Mouse (Mus musculus) cerebellum, adult 2 months (tissue): ENCODE measurements around the gene Slc2a4. TPM values are rescaled to one million over a fixed set of nuclear protein-coding genes. Genes with fewer than 3 reads are reported as not detected.

ENCODE experiments used
- DNase-seq, 2 experiments: peaks; one replicate each; pipeline ENCODE4 v3.0.0; 2021
- H3K27ac ChIP-seq: fragments of 200-500 bp; 2 replicates; pipeline ENCODE4 v1.5.1; 2012; ENCODE audit warnings: low read length, control low read depth, inconsistent platforms; ENCODE audit not compliant: insufficient read depth
- H3K27me3 ChIP-seq: fragments of 200-500 bp; 2 replicates; pipeline ENCODE4 v1.6.1; 2012; ENCODE audit warnings: inconsistent platforms, mild to moderate bottlenecking, low read length, moderate library complexity; ENCODE audit not compliant: control insufficient read depth, insufficient read depth
- H3K4me1 ChIP-seq: fragments of 200-500 bp; 2 replicates; pipeline ENCODE4 v1.6.1; 2011; ENCODE audit warnings: low read length; ENCODE audit not compliant: control insufficient read depth, insufficient read depth
- H3K4me3 ChIP-seq: fragments of 200-500 bp; replicated peaks from 2 replicates; pipeline ENCODE3; 2011; ENCODE audit warnings: mild to moderate bottlenecking, low read depth, low read length, control low read depth; ENCODE audit not compliant: insufficient read depth
- CTCF ChIP-seq: fragments of 200-500 bp; IDR thresholded peaks from 2 replicates; pipeline ENCODE4 v1.5.1; 2011; ENCODE audit warnings: low read depth, mild to moderate bottlenecking, control low read depth, low read length, moderate library complexity, borderline replicate concordance; ENCODE audit not compliant: insufficient read depth
- POLR2A ChIP-seq: fragments of 200-500 bp; IDR thresholded peaks from 2 replicates; pipeline ENCODE4 v1.6.1; 2011; ENCODE audit warnings: low read length, control low read depth, borderline replicate concordance; ENCODE audit not compliant: insufficient read depth
- WGBS: fragments of 180-500 bp; shearing (Covaris S2); methylation state at CpG from one replicate; pipeline ENCODE4 v1.1.7; 2018; 5-methylcytosine and 5-hydroxymethylcytosine counted together
- polyA plus RNA-seq: library from polyadenylated mRNA; depleted of rRNA; stranded (reverse); fragments of >200 nt; gene quantifications from 2 replicates; pipeline ENCODE4 v1.2.3, GENCODE M21; 2012; rRNA removed

Slc2a4 gene
- polyA plus RNA-seq, 1 experiment: 5.9 TPM

GRCm38 (mm10) chr11:69900471-69901405, 47.2 kb downstream of the Slc2a4 start, which contains the start of the genes 2810408A11Rik and Neurl4:
Gene 2810408A11Rik (minus strand): TSS chr11:69900987.
Gene Neurl4 (plus strand): TSS chr11:69901072.
- peak; percentile 90 to 95 for DNase-seq
- Histone ChIP-seq H3K27me3 (no peaks in the 10 kb centered on the region), H3K4me3 (peak within 1 kb of the TSS; percentile 72), H3K4me1 (0 out of 2 replicates have a peak, but pooled peaks cover 6% of the 10 kb centered on the region), H3K27ac (peak within 1 kb of the TSS; percentile 65)
- TF ChIP-seq POLR2A: peak; percentile 75; the same call in 1 of the 2 replicates
- TF ChIP-seq CTCF: no peak
- WGBS: under 1% methylated on average over 38 of the region's 38 CpGs

- DNase-seq: no peak
- no peak overlapping the region for H3K27ac ChIP-seq
- H3K27me3 ChIP-seq: no peaks in the 10 kb centered on the region
- 0 out of 2 replicates have a peak, but pooled peaks cover 6% of the 10 kb centered on the region for H3K4me1 ChIP-seq
- H3K4me3 ChIP-seq: no peak overlapping the region
- WGBS: 6% methylated on average over 4 of the region's 4 CpGs
- TF ChIP-seq CTCF (no peak), POLR2A (no peak)
These were observed 48.1 kb downstream of the Slc2a4 start for GRCm38 (mm10) chr11:69899870-69900269.

- TF ChIP-seq CTCF (no peak), POLR2A (no peak)
- Histone ChIP-seq H3K27ac (no peak within 1 kb of the TSS), H3K4me1 (no peaks in the 10 kb centered on the region), H3K4me3 (no peak within 1 kb of the TSS), H3K27me3 (no peaks in the 10 kb centered on the region)
- 76% methylated on average over 4 of the region's 4 CpGs for WGBS
- DNase-seq: no peak
These were observed 52.7 kb downstream of the Slc2a4 start, which contains the start of gene Acap1 for GRCm38 (mm10) chr11:69895291-69895690. Gene Acap1 (minus strand): TSS chr11:69895539.

- no peaks in the 10 kb centered on the region for H3K27me3 ChIP-seq
- H3K27ac ChIP-seq: no peak overlapping the region
- H3K4me3 ChIP-seq: no peak overlapping the region
- WGBS: 90% methylated on average over 5 of the region's 5 CpGs
- DNase-seq: no peak
- no peak for TF ChIP-seq POLR2A
- TF ChIP-seq CTCF: no peak
- H3K4me1 ChIP-seq: no peaks in the 10 kb centered on the region
These were observed 53.3 kb downstream of the Slc2a4 start for GRCm38 (mm10) chr11:69894671-69895070.

Other genes with a start within 250 kb of the Slc2a4 start
- gene Polr2a, start 189.6 kb downstream of the Slc2a4 start, polyA plus RNA-seq: 35.3 and 42.3 TPM in 2 replicates
- gene Slc35g3, start 186.2 kb downstream of the Slc2a4 start, polyA plus RNA-seq: not detected in 2 replicates
- 69.8 and 71.1 TPM in 2 replicates for gene Zbtb4, start 182.3 kb downstream of the Slc2a4 start, polyA plus RNA-seq
- gene Chrnb1, start 152.2 kb downstream of the Slc2a4 start, polyA plus RNA-seq: 1.6 and 2.9 TPM in 2 replicates
- gene Fgf11, start 146.3 kb downstream of the Slc2a4 start, polyA plus RNA-seq: 47.0 and 49.4 TPM in 2 replicates
- gene Tmem102, start 142.6 kb downstream of the Slc2a4 start, polyA plus RNA-seq: 0.28 and 0.36 TPM in 2 replicates
- gene Gm39566, start 132.9 kb downstream of the Slc2a4 start, polyA plus RNA-seq: not detected in 2 replicates
- not detected in 2 replicates for gene Spem2, start 129.7 kb downstream of the Slc2a4 start, polyA plus RNA-seq
- 1.4 TPM in 2 replicates for gene Spem1, start 126.0 kb downstream of the Slc2a4 start, polyA plus RNA-seq
- gene Nlgn2, start 110.4 kb downstream of the Slc2a4 start, polyA plus RNA-seq: 116 and 122 TPM in 2 replicates
- gene Tmem256, start 109.7 kb downstream of the Slc2a4 start, polyA plus RNA-seq: 200 and 210 TPM in 2 replicates
- 34.2 and 36.9 TPM in 2 replicates for gene Plscr3, start 101.8 kb downstream of the Slc2a4 start, polyA plus RNA-seq
- 0.21 and 0.39 TPM in 2 replicates for gene Tnk1, start 89.5 kb downstream of the Slc2a4 start, polyA plus RNA-seq
- gene Tmem95, start 70.2 kb downstream of the Slc2a4 start, polyA plus RNA-seq: not detected in 2 replicates
- gene Kctd11, start 66.8 kb downstream of the Slc2a4 start, polyA plus RNA-seq: 1.9 and 2.2 TPM in 2 replicates
- 0.18 and 0.24 TPM in 2 replicates for gene Acap1, start 52.6 kb downstream of the Slc2a4 start, polyA plus RNA-seq
- gene 2810408A11Rik, start 47.2 kb downstream of the Slc2a4 start, polyA plus RNA-seq: 0.36 and 0.43 TPM in 2 replicates
- gene Neurl4, start 47.1 kb downstream of the Slc2a4 start, polyA plus RNA-seq: 119 and 128 TPM in 2 replicates
- gene Gps2, start 34.3 kb downstream of the Slc2a4 start, polyA plus RNA-seq: 78.9 and 87.5 TPM in 2 replicates
- gene Eif5a, start 26.2 kb downstream of the Slc2a4 start, polyA plus RNA-seq: 514 and 533 TPM in 2 replicates
- 16.5 and 16.8 TPM in 2 replicates for gene Ybx2, start 12.4 kb downstream of the Slc2a4 start, polyA plus RNA-seq
- 0.33 TPM in 1 of 2 replicates, not detected in the other for gene Cldn7, start 16.6 kb upstream of the Slc2a4 start, polyA plus RNA-seq
- 93.9 and 108 TPM in 2 replicates for gene Ctdnep1, start 33.0 kb upstream of the Slc2a4 start, polyA plus RNA-seq
- gene Elp5, start 34.3 kb upstream of the Slc2a4 start, polyA plus RNA-seq: 106 and 109 TPM in 2 replicates
- gene Gabarap, start 43.0 kb upstream of the Slc2a4 start, polyA plus RNA-seq: 344 and 366 TPM in 2 replicates
- gene Phf23, start 47.6 kb upstream of the Slc2a4 start, polyA plus RNA-seq: 41.8 and 44.4 TPM in 2 replicates
- 27.2 and 28.9 TPM in 2 replicates for gene Dvl2, start 52.4 kb upstream of the Slc2a4 start, polyA plus RNA-seq
- gene Acadvl, start 67.2 kb upstream of the Slc2a4 start, polyA plus RNA-seq: 104 and 112 TPM in 2 replicates
- 352 and 374 TPM in 2 replicates for gene Dlg4, start 68.8 kb upstream of the Slc2a4 start, polyA plus RNA-seq
- 13.8 and 17.1 TPM in 2 replicates for gene Asgr1, start 105.9 kb upstream of the Slc2a4 start, polyA plus RNA-seq
- gene Asgr2, start 144.5 kb upstream of the Slc2a4 start, polyA plus RNA-seq: 0.11 and 0.17 TPM in 2 replicates
- 2.4 and 2.5 TPM in 2 replicates for gene Mgl2, start 182.1 kb upstream of the Slc2a4 start, polyA plus RNA-seq
- gene Clec10a, start 208.0 kb upstream of the Slc2a4 start, polyA plus RNA-seq: 1.2 and 1.4 TPM in 2 replicates